In the genomic region with DNA sequence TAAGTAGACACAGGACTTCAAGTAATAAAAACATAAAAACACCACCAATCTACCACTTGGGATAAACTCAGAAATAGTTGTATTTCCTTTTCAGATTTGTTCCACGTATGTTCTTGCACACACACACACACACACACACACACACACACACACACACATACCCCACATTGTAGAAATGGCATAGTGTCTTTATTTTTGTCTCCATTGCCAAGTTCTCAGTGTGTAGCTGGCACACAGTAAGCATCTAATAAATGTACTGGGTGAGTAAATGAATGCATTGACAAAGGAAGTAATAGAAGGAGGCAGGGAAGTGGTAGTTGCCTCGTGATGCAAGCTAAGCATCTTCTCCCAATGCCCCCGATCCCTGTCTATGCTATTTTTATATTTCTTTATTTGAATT, we compare ENCODE assay signal across 23 mouse cellular contexts.
"Had no signal": no experiment of that assay in that cellular context is flagged by ENCODE, and none has a peak within 500 bp of the region (broad histone marks: within the 10 kb centered on the region; RNA-seq: fewer than 3 reads in every experiment).

No protein-coding gene starts in this region.

- H3K9me3 ChIP-seq: embryonic facial prominence, embryonic 12.5 days; embryonic facial prominence, embryonic 15.5 days; forebrain, embryonic 10.5 days; forebrain, embryonic 12.5 days; forebrain, embryonic 13.5 days; forebrain, embryonic 15.5 days had no signal

- H3K4me2 ChIP-seq: embryonic facial prominence, embryonic 12.5 days; embryonic facial prominence, embryonic 15.5 days; forebrain, embryonic 12.5 days; forebrain, embryonic 13.5 days; forebrain, embryonic 15.5 days had no signal

- ATAC-seq: forebrain, embryonic 13.5 days; forebrain, embryonic 14.5 days; forebrain, embryonic 15.5 days; forebrain, embryonic 16.5 days; forebrain, postnatal 0 days had no signal

- H3K9ac ChIP-seq: embryonic facial prominence, embryonic 12.5 days; embryonic facial prominence, embryonic 15.5 days; forebrain, embryonic 12.5 days; forebrain, embryonic 13.5 days; forebrain, embryonic 15.5 days; forebrain, postnatal 0 days had no signal

- DNase-seq: cerebellum, adult 2 months; cerebellum, adult 8-10 months; cerebellum, adult 9-10 months; cerebellum, adult 9-11 months; cerebellum, postnatal 36 days; embryo, embryonic 11 days; forebrain, postnatal 0 days; gastrocnemius, adult 2 months; gastrocnemius, postnatal 10 days; gastrocnemius, postnatal 14 days; gastrocnemius, postnatal 25 days; gastrocnemius, postnatal 36 days; heart, adult 18-20 months; heart, adult 2 months had no signal

- H3K4me3 ChIP-seq: embryonic facial prominence, embryonic 12.5 days; embryonic facial prominence, embryonic 15.5 days; erythroblast, embryonic 14.5 days; forebrain, embryonic 10.5 days; forebrain, embryonic 12.5 days; forebrain, embryonic 13.5 days; forebrain, embryonic 15.5 days; gastrocnemius, adult 2 months; heart, adult 2 months had no signal

- H3K27me3 ChIP-seq: embryonic facial prominence, embryonic 12.5 days; embryonic facial prominence, embryonic 15.5 days; forebrain, embryonic 12.5 days; forebrain, embryonic 13.5 days; forebrain, embryonic 15.5 days had no signal

- H3K4me1 ChIP-seq: embryonic facial prominence, embryonic 12.5 days; forebrain, embryonic 12.5 days; forebrain, embryonic 13.5 days; forebrain, embryonic 15.5 days had no signal

- H3K27ac ChIP-seq: embryonic facial prominence, embryonic 12.5 days; forebrain, embryonic 10.5 days; forebrain, embryonic 12.5 days; forebrain, embryonic 13.5 days; forebrain, embryonic 15.5 days; gastrocnemius, adult 2 months; heart, adult 2 months had no signal

- H3K36me3 ChIP-seq: embryonic facial prominence, embryonic 12.5 days; embryonic facial prominence, embryonic 15.5 days; forebrain, embryonic 10.5 days; forebrain, embryonic 12.5 days; forebrain, embryonic 15.5 days had no signal
